Mouse (Mus musculus) CH12.LX (cell line): ENCODE measurements at regions not wholly inside any gene's neighbourhood (a gene's known extent, or its start where the extent isn't known, plus 50 kb on each side); places are given as distances from the start of the nearest gene placed in this dataset.

Source experiments
- CTCF ChIP-seq, 2 experiments: IDR thresholded peaks in 1 of 2; conservative IDR thresholded peaks in 1 of 2; 2 replicates each; pipeline ENCODE4 v1.5.1; 2011 to 2012; ENCODE audit warnings: low read depth in 2 of 2, low read length in 2 of 2, improper control_type of control experiment in 1 of 2, inconsistent platforms in 1 of 2, mild to moderate bottlenecking in 1 of 2, moderate library complexity in 1 of 2
- EP300 ChIP-seq: IDR thresholded peaks from 2 replicates; pipeline ENCODE4 v1.6.1; 2011; ENCODE audit warnings: low read length, improper control_type of control experiment
- JUN ChIP-seq: IDR thresholded peaks from 2 replicates; pipeline ENCODE4 v1.6.1; 2011; ENCODE audit warnings: low read depth, mild to moderate bottlenecking, low read length, improper control_type of control experiment, moderate library complexity; ENCODE audit not compliant: insufficient read depth
- MAX ChIP-seq: IDR thresholded peaks from 2 replicates; pipeline ENCODE4 v1.6.1; 2011; ENCODE audit warnings: low read length, improper control_type of control experiment
- MAZ ChIP-seq: IDR thresholded peaks from 2 replicates; pipeline ENCODE4 v1.6.1; 2012; ENCODE audit warnings: low read depth, mild to moderate bottlenecking, inconsistent platforms, low read length, improper control_type of control experiment, moderate library complexity
- POLR2A ChIP-seq: IDR thresholded peaks from 2 replicates; pipeline ENCODE4 v1.6.1; 2011; ENCODE audit warnings: low read depth, mild to moderate bottlenecking, improper control_type of control experiment, low read length
- ZKSCAN1 ChIP-seq: IDR thresholded peaks from 2 replicates; pipeline ENCODE4 v1.6.1; 2012; ENCODE audit warnings: low read depth, inconsistent platforms, low read length, improper control_type of control experiment, borderline replicate concordance

GRCm38 (mm10) chr13:16203147-16203546, 191.5 kb downstream of the Inhba start:
- TF ChIP-seq POLR2A, result no peak
- TF ChIP-seq CTCF (conservative IDR thresholded peaks at IDR 0.05 in 1 of 2, IDR thresholded peaks at IDR 0.05 in 1 of 2; ENCODE audit: low read depth in 2 of 2, low read length in 2 of 2), result no peak
- TF ChIP-seq MAZ, result no peak
- TF ChIP-seq EP300, result no peak
- TF ChIP-seq JUN, result no peak
- TF ChIP-seq MAX, result no peak
- TF ChIP-seq ZKSCAN1, result no peak
